Comparison of ENCODE assay signal across 14 mouse cellular contexts in genomic region chr11:115776954-115777353, GRCm38 (mm10). TPM values are rescaled to one million over a fixed set of nuclear protein-coding genes. Genes with fewer than 3 reads are reported as not detected.
A peak's percentile ranks its signal among the peaks of the same experiment; 100 is the strongest.
DNase-seq lines count a peak whose midpoint lies in the region; ATAC-seq and TF ChIP-seq lines count a peak whose summit lies in the region.
"Had no signal": no experiment of that assay in that cellular context is flagged by ENCODE, and none has a peak within 500 bp of the region (broad histone marks: within the 10 kb centered on the region; RNA-seq: fewer than 3 reads in every experiment).

No protein-coding gene starts in this region.

- no peaks in the 10 kb centered on the region for H3K36me3 ChIP-seq in kidney, postnatal 0 days (ENCODE audit: insufficient read depth, low read length)
- peaks cover 19% of the 10 kb centered on the region; the same call in 1 of the 2 replicates for H3K36me3 ChIP-seq in heart, postnatal 0 days (replicated peaks; ENCODE audit: control insufficient read depth, insufficient read depth, low read length)

- H3K9ac ChIP-seq in kidney, postnatal 0 days (ENCODE audit: low read depth, low read length), result no peak overlapping the region
- H3K9ac ChIP-seq in heart, postnatal 0 days (replicated peaks; ENCODE audit: low read depth, low read length), result no peak overlapping the region
- H3K9ac ChIP-seq: neural tube, embryonic 12.5 days had no signal

- H3K4me2 ChIP-seq in kidney, postnatal 0 days (ENCODE audit: low read length), result no peak overlapping the region
- no peak overlapping the region for H3K4me2 ChIP-seq in heart, postnatal 0 days (ENCODE audit: low read depth, low read length)
- H3K4me2 ChIP-seq: neural tube, embryonic 12.5 days had no signal

- TF ChIP-seq EP300 in heart, postnatal 0 days (IDR thresholded peaks at IDR 0.05; ENCODE audit: low read depth), result no peak

- no peak for ATAC-seq in kidney, postnatal 0 days (replicated peaks; ENCODE audit: low FRiP score, low read depth)
- no peak for ATAC-seq in heart, postnatal 0 days (ENCODE audit: insufficient read depth, low read depth)

- 74% methylated on average over 9 of the region's 9 CpGs for WGBS in kidney, postnatal 0 days
- WGBS in heart, postnatal 0 days, result 73% methylated on average over 9 of the region's 9 CpGs

- no peaks in the 10 kb centered on the region for H3K9me3 ChIP-seq in kidney, postnatal 0 days (replicated peaks; ENCODE audit: low read length)
- H3K9me3 ChIP-seq in heart, postnatal 0 days (replicated peaks; ENCODE audit: control insufficient read depth, low read length), result no peaks in the 10 kb centered on the region
- H3K9me3 ChIP-seq: megakaryocyte, embryonic 14.5 days; neural tube, embryonic 12.5 days had no signal

- TF ChIP-seq CTCF in kidney, postnatal 0 days (IDR thresholded peaks at IDR 0.05; ENCODE audit: low read depth), result no peak
- no peak for TF ChIP-seq CTCF in heart, postnatal 0 days (IDR thresholded peaks at IDR 0.05; ENCODE audit: low read depth)

- DNase-seq in heart, adult 11 months, result peak; percentile 82
- DNase-seq in heart, adult 18-20 months, result no peak
- DNase-seq in kidney, postnatal 0 days (ENCODE audit: low spot score), result no peak
- DNase-seq in kidney, postnatal 14 days, result no peak
- peak; percentile 54 to 64 for DNase-seq in adrenal gland, postnatal 36 days
- DNase-seq in heart, postnatal 0 days (ENCODE audit: low spot score), result no peak
- DNase-seq in ovary, postnatal 36 days (ENCODE audit: low spot score), result no peak
- DNase-seq in layer of hippocampus, postnatal 25 days (ENCODE audit: extremely low spot score in 1 of 2, low spot score in 1 of 2), result no peak
- DNase-seq: layer of hippocampus, adult 9-11 months; right cerebral cortex, adult 18-20 months; thymus, postnatal 4 days had no signal

- H3K27ac ChIP-seq in kidney, postnatal 0 days, result peak overlapping the region; percentile 73
- H3K27ac ChIP-seq in heart, postnatal 0 days (ENCODE audit: low read depth), result peak overlapping the region; percentile 80; the same call in 1 of the 2 replicates
- H3K27ac ChIP-seq: neural tube, embryonic 12.5 days had no signal

- H3K4me1 ChIP-seq in kidney, postnatal 0 days (replicated peaks; ENCODE audit: insufficient read depth, low read length), result peaks cover 58% of the 10 kb centered on the region
- H3K4me1 ChIP-seq in heart, postnatal 0 days (ENCODE audit: control insufficient read depth, insufficient read depth), result peaks cover 45% of the 10 kb centered on the region

- H3K4me3 ChIP-seq in kidney, postnatal 0 days (replicated peaks; ENCODE audit: low read depth, low read length), result no peak overlapping the region
- H3K4me3 ChIP-seq in heart, postnatal 0 days (ENCODE audit: low read depth, low read length), result no peak overlapping the region
- H3K4me3 ChIP-seq: megakaryocyte, embryonic 14.5 days; neural tube, embryonic 12.5 days had no signal

- no peaks in the 10 kb centered on the region for H3K27me3 ChIP-seq in kidney, postnatal 0 days (ENCODE audit: insufficient read depth, low read length)
- H3K27me3 ChIP-seq in heart, postnatal 0 days (ENCODE audit: control insufficient read depth, insufficient read depth, low read length), result no peaks in the 10 kb centered on the region
- H3K27me3 ChIP-seq: megakaryocyte, embryonic 14.5 days; neural tube, embryonic 12.5 days; Patski had no signal

RNA-seq across cellular contexts. Expression of gene Tmem94, which starts 11.7 kb away (rescaled TPM):
- total RNA-seq in heart, adult 18-20 months (2021), result 100 to 1,000 TPM in 1 of 2 experiments, 10 to 100 TPM in 1; 96.6 to 104 TPM
- polyA plus RNA-seq in kidney, postnatal 0 days (2015; fragmentation: Nextera tagmentation; extraction: Ambion mirVana), result 19.6 TPM in 2 replicates
- total RNA-seq in adrenal gland, postnatal 36 days (2021), result 10 to 100 TPM; 74.6 to 95.5 TPM
- 56.9 and 65.0 TPM in 2 replicates for total RNA-seq in heart, postnatal 0 days (2014; rRNA removed; ENCODE audit: low replicate concordance)
- polyA plus RNA-seq in heart, postnatal 0 days (2015; fragmentation: Nextera tagmentation; extraction: Ambion mirVana), result 32.5 and 34.0 TPM in 2 replicates
- total RNA-seq in layer of hippocampus, postnatal 25 days (2021), result 10 to 100 TPM; 44.5 to 51.1 TPM

RNA-seq across cellular contexts. Expression of gene Caskin2, which starts 36.5 kb away (rescaled TPM):
- total RNA-seq in heart, adult 18-20 months (2021), result 10 to 100 TPM; 39.2 to 42.9 TPM
- polyA plus RNA-seq in kidney, postnatal 0 days (2015; fragmentation: Nextera tagmentation; extraction: Ambion mirVana), result 14.2 and 14.4 TPM in 2 replicates
- total RNA-seq in adrenal gland, postnatal 36 days (2021), result 10 to 100 TPM; 58.9 to 72.9 TPM
- 62.1 and 107 TPM in 2 replicates for total RNA-seq in heart, postnatal 0 days (2014; rRNA removed; ENCODE audit: low replicate concordance)
- 12.6 and 14.2 TPM in 2 replicates for polyA plus RNA-seq in heart, postnatal 0 days (2015; fragmentation: Nextera tagmentation; extraction: Ambion mirVana)
- 10 to 100 TPM; 19.9 to 21.8 TPM for total RNA-seq in layer of hippocampus, postnatal 25 days (2021)

RNA-seq across cellular contexts. Expression of gene Tsen54, which starts 37.6 kb away (rescaled TPM):
- total RNA-seq in heart, adult 18-20 months (2021), result 1 to 10 TPM; 7.1 to 8.5 TPM
- polyA plus RNA-seq in kidney, postnatal 0 days (2015; fragmentation: Nextera tagmentation; extraction: Ambion mirVana), result 34.7 and 36.2 TPM in 2 replicates
- 10 to 100 TPM; 17.1 to 21.4 TPM for total RNA-seq in adrenal gland, postnatal 36 days (2021)
- 35.5 and 58.5 TPM in 2 replicates for total RNA-seq in heart, postnatal 0 days (2014; rRNA removed; ENCODE audit: low replicate concordance)
- polyA plus RNA-seq in heart, postnatal 0 days (2015; fragmentation: Nextera tagmentation; extraction: Ambion mirVana), result 14.8 and 17.7 TPM in 2 replicates
- 10 to 100 TPM in 1 of 2 experiments, 1 to 10 TPM in 1; 9.4 to 10.9 TPM for total RNA-seq in layer of hippocampus, postnatal 25 days (2021)

RNA-seq across cellular contexts. Expression of gene Llgl2, which starts 46.9 kb away (rescaled TPM):
- total RNA-seq in heart, adult 18-20 months (2021), result 10 to 100 TPM; 17.5 to 18.2 TPM
- polyA plus RNA-seq in kidney, postnatal 0 days (2015; fragmentation: Nextera tagmentation; extraction: Ambion mirVana), result 54.5 and 61.2 TPM in 2 replicates
- total RNA-seq in adrenal gland, postnatal 36 days (2021), result 10 to 100 TPM in 1 of 2 experiments, 1 to 10 TPM in 1; 4.9 to 10.9 TPM
- 49.8 and 85.5 TPM in 2 replicates for total RNA-seq in heart, postnatal 0 days (2014; rRNA removed; ENCODE audit: low replicate concordance)
- polyA plus RNA-seq in heart, postnatal 0 days (2015; fragmentation: Nextera tagmentation; extraction: Ambion mirVana), result 12.7 and 14.1 TPM in 2 replicates
- 1 to 10 TPM; 1.0 to 2.3 TPM for total RNA-seq in layer of hippocampus, postnatal 25 days (2021)

Comparison
In these comparisons a context has a peak if more than half of its experiments do, and no peak if none do; other contexts are left out.
1. DNase-seq: peak in heart, adult 11 months (single experiment) and adrenal gland, postnatal 36 days (2 of 2); none in heart, adult 18-20 months (0 of 2), kidney, postnatal 0 days (single experiment), kidney, postnatal 14 days (single experiment), heart, postnatal 0 days (single experiment), ovary, postnatal 36 days (single experiment) and layer of hippocampus, postnatal 25 days (0 of 2).